Mouse (Mus musculus): ENCODE measurements around the gene Csrp3.

- TF ChIP-seq CTCF (IDR thresholded peaks at IDR 0.05; ENCODE audit: control insufficient read depth, insufficient read depth, insufficient read length) (no peak), MAX (IDR thresholded peaks at IDR 0.05) (no peak), MYOG (IDR thresholded peaks at IDR 0.05; ENCODE audit: control insufficient read depth, extremely low read depth, insufficient read length) (no peak)
Measured at GRCm38 (mm10) chr7:48847820-48848650, at the start of gene Csrp3.

Data from C2C12 (cell line).